Mouse (Mus musculus): Measurements from ENCODE around the gene Apoa4.

- TF ChIP-seq POLR2A (IDR thresholded peaks at IDR 0.05; ENCODE audit: low read depth, low read length) (no peak), CTCF (IDR thresholded peaks at IDR 0.05; ENCODE audit: borderline replicate concordance, insufficient read depth, low read length) (no peak)
Measured at GRCm38 (mm10) chr9:46210473-46210872, 30.0 kb upstream of the Apoa4 start.
